Mouse (Mus musculus) liver, adult 2 months (tissue): ENCODE measurements at regions not wholly inside any gene's neighbourhood (a gene's known extent, or its start where the extent isn't known, plus 50 kb on each side); places are given as distances from the start of the nearest gene placed in this dataset.
A peak's percentile ranks its signal among the peaks of the same experiment; 100 is the strongest.

ENCODE experiments used
- DNase-seq: peaks from one replicate; pipeline ENCODE4 v3.0.0-alpha.2; 2011; ENCODE audit warnings: low read depth, low spot score; ENCODE audit errors: extremely low read depth
- H3K27ac ChIP-seq: fragments of 200-500 bp; replicated peaks from 2 replicates; pipeline ENCODE4 v1.5.1; 2012; ENCODE audit warnings: low read depth, mild to moderate bottlenecking, control low read depth, inconsistent platforms, low read length; ENCODE audit not compliant: insufficient read depth
- H3K27me3 ChIP-seq: fragments of 200-500 bp; 2 replicates; pipeline ENCODE4 v1.6.1; 2012; ENCODE audit warnings: mild to moderate bottlenecking, moderate library complexity, low read length, inconsistent platforms; ENCODE audit not compliant: control insufficient read depth, insufficient read depth
- H3K36me3 ChIP-seq: fragments of 200-500 bp; 2 replicates; pipeline ENCODE4 v1.6.1; 2012; ENCODE audit warnings: low read length, inconsistent platforms; ENCODE audit not compliant: control insufficient read depth, insufficient read depth
- H3K4me1 ChIP-seq: fragments of 200-500 bp; 2 replicates; pipeline ENCODE4 v1.6.1; 2011; ENCODE audit warnings: low read length; ENCODE audit not compliant: control insufficient read depth, insufficient read depth
- H3K4me3 ChIP-seq: fragments of 200-500 bp; 2 replicates; pipeline ENCODE4 v1.5.1; 2011; ENCODE audit warnings: low read depth, mild to moderate bottlenecking, control low read depth, low read length, moderate library complexity; ENCODE audit not compliant: insufficient read depth
- H3K79me2 ChIP-seq: fragments of 200-500 bp; 2 replicates; pipeline ENCODE4 v1.6.1; 2012; ENCODE audit warnings: inconsistent platforms, mild to moderate bottlenecking, low read length, moderate library complexity; ENCODE audit not compliant: control insufficient read depth, insufficient read depth
- H3K9ac ChIP-seq: fragments of 200-500 bp; 2 replicates; pipeline ENCODE4 v1.6.1; 2012; ENCODE audit warnings: low read depth, mild to moderate bottlenecking, control low read depth, inconsistent platforms, low read length
- CTCF ChIP-seq: fragments of 200-500 bp; IDR thresholded peaks from 2 replicates; pipeline ENCODE4 v1.5.1; 2011; ENCODE audit warnings: low read depth, low read length, control low read depth
- POLR2A ChIP-seq: fragments of 200-500 bp; IDR thresholded peaks from 2 replicates; pipeline ENCODE4 v1.6.1; 2011; ENCODE audit warnings: low read length, control low read depth; ENCODE audit not compliant: insufficient read depth; ENCODE audit errors: extremely low read depth
- WGBS: fragments of 180-500 bp; shearing (Covaris S2); methylation state at CpG from one replicate; pipeline ENCODE4 v1.1.7; 2018; 5-methylcytosine and 5-hydroxymethylcytosine counted together

GRCm38 (mm10) chr13:44238308-44238707, 453.7 kb downstream of the Cd83 start:
- H3K4me1 ChIP-seq, result no peaks in the 10 kb centered on the region
- no peak for DNase-seq
- H3K4me3 ChIP-seq, result no peak overlapping the region
- H3K27ac ChIP-seq, result no peak overlapping the region
- no peaks in the 10 kb centered on the region for H3K36me3 ChIP-seq
- no peaks in the 10 kb centered on the region for H3K79me2 ChIP-seq
- TF ChIP-seq CTCF (no peak), POLR2A (no peak)
- no peaks in the 10 kb centered on the region for H3K27me3 ChIP-seq
- WGBS, result 66% methylated on average over 11 of the region's 11 CpGs
- no peak overlapping the region for H3K9ac ChIP-seq

- no peak overlapping the region for H3K9ac ChIP-seq
- DNase-seq, result peak; percentile 70
- TF ChIP-seq CTCF (no peak), POLR2A (no peak)
- H3K36me3 ChIP-seq, result no peaks in the 10 kb centered on the region
- no peak overlapping the region for H3K27ac ChIP-seq
- 65% methylated on average over 6 of the region's 6 CpGs for WGBS
- no peaks in the 10 kb centered on the region for H3K27me3 ChIP-seq
- no peaks in the 10 kb centered on the region; the same call in 1 of the 2 replicates for H3K4me1 ChIP-seq
- no peak overlapping the region for H3K4me3 ChIP-seq
- H3K79me2 ChIP-seq, result no peaks in the 10 kb centered on the region
These were observed 458.6 kb downstream of the Cd83 start for GRCm38 (mm10) chr13:44243211-44243610.

GRCm38 (mm10) chr13:44246714-44247251, 462.2 kb downstream of the Cd83 start:
- DNase-seq, result no peak
- WGBS, result 80% methylated on average over 7 of the region's 7 CpGs
- Histone ChIP-seq H3K79me2 (no peaks in the 10 kb centered on the region), H3K9ac (no peak overlapping the region), H3K4me3 (no peak overlapping the region), H3K27ac (no peak overlapping the region), H3K36me3 (no peaks in the 10 kb centered on the region), H3K4me1 (peaks cover 5% of the 10 kb centered on the region), H3K27me3 (no peaks in the 10 kb centered on the region)
- no peak for TF ChIP-seq POLR2A
- TF ChIP-seq CTCF, result no peak

- DNase-seq, result no peak
- WGBS, result 89% methylated on average over 11 of the region's 11 CpGs
- Histone ChIP-seq H3K4me3 (no peak overlapping the region), H3K36me3 (no peaks in the 10 kb centered on the region), H3K27ac (no peak overlapping the region), H3K9ac (no peak overlapping the region), H3K27me3 (no peaks in the 10 kb centered on the region), H3K79me2 (no peaks in the 10 kb centered on the region), H3K4me1 (peaks cover 5% of the 10 kb centered on the region)
- TF ChIP-seq POLR2A, result no peak
- no peak for TF ChIP-seq CTCF
These were observed 463.3 kb downstream of the Cd83 start for GRCm38 (mm10) chr13:44247861-44248260.

- peaks cover 5% of the 10 kb centered on the region for H3K4me1 ChIP-seq
- H3K27ac ChIP-seq, result no peak overlapping the region
- no peaks in the 10 kb centered on the region for H3K27me3 ChIP-seq
- no peaks in the 10 kb centered on the region for H3K36me3 ChIP-seq
- DNase-seq, result no peak
- no peak overlapping the region for H3K4me3 ChIP-seq
- no peak overlapping the region for H3K9ac ChIP-seq
- no peaks in the 10 kb centered on the region for H3K79me2 ChIP-seq
- WGBS, result 42% methylated on average over 8 of the region's 8 CpGs
- no peak for TF ChIP-seq CTCF
- no peak for TF ChIP-seq POLR2A
These were observed 463.8 kb downstream of the Cd83 start for GRCm38 (mm10) chr13:44248401-44248800.

GRCm38 (mm10) chr13:44249119-44249518, 464.5 kb downstream of the Cd83 start:
- Histone ChIP-seq H3K36me3 (no peaks in the 10 kb centered on the region), H3K27me3 (no peaks in the 10 kb centered on the region), H3K9ac (no peak overlapping the region), H3K4me1 (peaks cover 5% of the 10 kb centered on the region), H3K27ac (no peak overlapping the region), H3K4me3 (no peak overlapping the region), H3K79me2 (no peaks in the 10 kb centered on the region)
- DNase-seq, result no peak
- no peak for TF ChIP-seq CTCF
- no peak for TF ChIP-seq POLR2A
- 91% methylated on average over 2 of the region's 2 CpGs for WGBS
